ENCODE assay signal across 8 mouse cellular contexts in the genomic region with DNA sequence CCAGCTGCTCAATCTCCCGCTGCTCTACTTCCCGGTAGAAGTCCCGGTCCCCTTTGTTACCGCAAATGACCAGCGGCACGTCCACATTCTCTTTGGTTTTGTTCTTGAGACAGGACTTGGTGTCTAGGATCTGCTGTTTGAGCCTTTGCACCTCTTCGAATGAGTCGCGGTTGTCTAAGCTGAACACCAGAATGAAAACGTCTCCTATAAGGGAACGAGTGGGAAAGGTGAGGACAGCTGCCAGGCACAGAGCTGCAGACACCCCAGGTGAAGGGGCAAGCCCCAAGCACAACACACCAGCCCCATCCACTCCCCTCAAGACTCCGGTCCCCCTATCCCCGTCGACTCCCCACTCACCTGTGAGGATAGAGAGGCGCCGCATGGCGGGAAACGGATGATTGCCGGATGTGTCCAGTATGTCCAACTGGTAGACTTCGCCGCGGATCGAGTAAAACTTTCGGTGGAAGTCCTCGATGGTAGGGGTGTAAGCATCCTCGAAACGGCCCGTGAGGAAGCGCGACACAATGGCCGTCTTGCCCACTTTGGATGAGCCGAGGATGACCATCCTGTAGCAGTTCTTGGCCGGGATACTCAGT. TPM values are rescaled to one million over a fixed set of nuclear protein-coding genes. Genes with fewer than 3 reads are reported as not detected.
DNase-seq lines count a peak whose midpoint lies in the region; ATAC-seq and TF ChIP-seq lines count a peak whose summit lies in the region.

No protein-coding gene starts in this region.

- H3K27ac ChIP-seq in embryonic fibroblast, embryonic 13.5 days (ENCODE audit: insufficient read depth, low read length), result no peak overlapping the region
- H3K27ac ChIP-seq in hindbrain, embryonic 16.5 days (ENCODE audit: low read depth, low read length), result no peak overlapping the region
- no peak overlapping the region for H3K27ac ChIP-seq in lung, embryonic 15.5 days
- no peak overlapping the region for H3K27ac ChIP-seq in small intestine, adult 2 months (ENCODE audit: insufficient read depth, low read depth, low read length)

- H3K9ac ChIP-seq in hindbrain, embryonic 16.5 days (ENCODE audit: low read depth, low read length), result peak overlapping the region; percentile 55
- peak overlapping the region; percentile 49 for H3K9ac ChIP-seq in lung, embryonic 15.5 days

- peak overlapping the region; percentile 83 for H3K4me2 ChIP-seq in hindbrain, embryonic 16.5 days (ENCODE audit: low read length)
- peak overlapping the region; percentile 91 for H3K4me2 ChIP-seq in lung, embryonic 15.5 days

- ATAC-seq in activated CD4-positive, CD25-positive, alpha-beta regulatory T cell, adult 4 months, result peak; percentile 21
- ATAC-seq in hindbrain, embryonic 16.5 days, result 0 out of 2 replicates have a peak, but pooled peaks have one; percentile 21
- ATAC-seq in lung, embryonic 15.5 days (ENCODE audit: borderline replicate concordance, extremely low read depth, low FRiP score, low TSS enrichment), result no peak

- peak; percentile 20 to 37 for DNase-seq in left cerebral cortex, postnatal 25 days (ENCODE audit: low spot score in 2 of 2)
- DNase-seq in left cerebral cortex, adult 8-10 months (ENCODE audit: low spot score in 2 of 2), result no peak
- no peak for DNase-seq in right cerebral cortex, postnatal 36 days (ENCODE audit: low spot score in 2 of 2)

- peaks cover 3% of the 10 kb centered on the region; the same call in 1 of the 2 replicates for H3K4me1 ChIP-seq in embryonic fibroblast, embryonic 13.5 days (ENCODE audit: control insufficient read depth, insufficient read depth, low read length)
- peaks cover 22% of the 10 kb centered on the region for H3K4me1 ChIP-seq in hindbrain, embryonic 16.5 days (ENCODE audit: control insufficient read depth, insufficient read depth, low read depth, low read length)
- peaks cover 28% of the 10 kb centered on the region for H3K4me1 ChIP-seq in lung, embryonic 15.5 days
- peaks cover 15% of the 10 kb centered on the region for H3K4me1 ChIP-seq in small intestine, adult 2 months (ENCODE audit: control insufficient read depth, insufficient read depth, insufficient read length, low read length)

- 3% methylated on average over 33 of the region's 33 CpGs for WGBS in hindbrain, embryonic 16.5 days
- WGBS in lung, embryonic 15.5 days, result under 1% methylated on average over 33 of the region's 33 CpGs
- 1% methylated on average over 33 of the region's 33 CpGs for WGBS in small intestine, adult 2 months

- intact Hi-C loops in left cerebral cortex, postnatal 25 days (cut with DNase I), result loop anchor here (2.0 kb wide), 1 partner anchor 113 kb away; no protein-coding TSS in a partner anchor

- TF ChIP-seq POLR2A in embryonic fibroblast, embryonic 13.5 days (IDR thresholded peaks at IDR 0.05; ENCODE audit: low read depth, low read length), result no peak
- no peak for TF ChIP-seq POLR2A in small intestine, adult 2 months (IDR thresholded peaks at IDR 0.05; ENCODE audit: low read depth, low read length)

- H3K9me3 ChIP-seq in hindbrain, embryonic 16.5 days (ENCODE audit: control insufficient read depth, low read length), result no peaks in the 10 kb centered on the region
- no peaks in the 10 kb centered on the region for H3K9me3 ChIP-seq in lung, embryonic 15.5 days

- H3K4me3 ChIP-seq in embryonic fibroblast, embryonic 13.5 days (ENCODE audit: insufficient read depth, low read length), result peak overlapping the region; percentile 39
- peak overlapping the region; percentile 41 for H3K4me3 ChIP-seq in hindbrain, embryonic 16.5 days (ENCODE audit: low read length)
- peak overlapping the region; percentile 47 for H3K4me3 ChIP-seq in lung, embryonic 15.5 days
- H3K4me3 ChIP-seq in small intestine, adult 2 months (ENCODE audit: low read depth, low read length), result peak overlapping the region; percentile 69

- peaks cover 7% of the 10 kb centered on the region; the same call in 1 of the 2 replicates for H3K36me3 ChIP-seq in hindbrain, embryonic 16.5 days (ENCODE audit: control insufficient read depth, insufficient read depth, low read length)
- H3K36me3 ChIP-seq in lung, embryonic 15.5 days, result peaks cover 17% of the 10 kb centered on the region; the same call in 1 of the 2 replicates
- peaks cover 11% of the 10 kb centered on the region for H3K36me3 ChIP-seq in small intestine, adult 2 months (ENCODE audit: control insufficient read depth, insufficient read depth, low read length)

- no peak for TF ChIP-seq CTCF in embryonic fibroblast, embryonic 13.5 days (IDR thresholded peaks at IDR 0.05; ENCODE audit: borderline replicate concordance, insufficient read depth, low read length)
- no peak for TF ChIP-seq CTCF in small intestine, adult 2 months (IDR thresholded peaks at IDR 0.05; ENCODE audit: extremely low read depth, insufficient read length, insufficient replicate concordance, low read depth, low read length)

- H3K27me3 ChIP-seq in hindbrain, embryonic 16.5 days (replicated peaks; ENCODE audit: control insufficient read depth, insufficient read depth, low read length), result peaks cover 7% of the 10 kb centered on the region
- peaks cover 19% of the 10 kb centered on the region for H3K27me3 ChIP-seq in lung, embryonic 15.5 days
- H3K27me3 ChIP-seq in small intestine, adult 2 months (ENCODE audit: control insufficient read depth, insufficient read depth, low read length), result peaks cover 8% of the 10 kb centered on the region

RNA-seq across cellular contexts. Expression of a gene that starts 0.5 kb away (rescaled TPM):
- 10 to 100 TPM in 1 of 2 experiments, 1 to 10 TPM in 1; 9.3 to 12.1 TPM for total RNA-seq in left cerebral cortex, postnatal 25 days (2021)
- total RNA-seq in left cerebral cortex, adult 8-10 months (2022), result 10 to 100 TPM in 2 of 4 experiments, 1 to 10 TPM in 2; 5.3 to 10.5 (median 9.3) TPM
- under 1 TPM; 0.20 to 0.29 TPM for polyA plus RNA-seq in activated CD4-positive, CD25-positive, alpha-beta regulatory T cell, adult 4 months (2017; shearing (Covaris generic))
- not detected in 2 replicates for polyA plus RNA-seq in embryonic fibroblast, embryonic 13.5 days (2011; ENCODE audit: insufficient read length, low read depth, missing spikeins)
- 1.4 TPM in 2 replicates for polyA plus RNA-seq in hindbrain, embryonic 16.5 days (2015; fragmentation: Nextera tagmentation; extraction: Ambion mirVana)
- polyA plus RNA-seq in lung, embryonic 15.5 days (2015; fragmentation: Nextera tagmentation; extraction: Ambion mirVana), result 2.5 and 3.3 TPM in 2 replicates
- polyA plus RNA-seq in small intestine, adult 2 months (2012; rRNA removed), result 0.53 and 1.1 TPM in 2 replicates

RNA-seq across cellular contexts. Expression of a gene that starts 16.3 kb away (rescaled TPM):
- total RNA-seq in left cerebral cortex, postnatal 25 days (2021), result 10 to 100 TPM; 38.8 to 39.7 TPM
- 10 to 100 TPM; 40.9 to 45.4 (median 42.7) TPM for total RNA-seq in left cerebral cortex, adult 8-10 months (2022)
- 1 to 10 TPM; 7.0 to 7.9 TPM for polyA plus RNA-seq in activated CD4-positive, CD25-positive, alpha-beta regulatory T cell, adult 4 months (2017; shearing (Covaris generic))
- 15.0 and 18.1 TPM in 2 replicates for polyA plus RNA-seq in embryonic fibroblast, embryonic 13.5 days (2011; ENCODE audit: insufficient read length, low read depth, missing spikeins)
- polyA plus RNA-seq in hindbrain, embryonic 16.5 days (2015; fragmentation: Nextera tagmentation; extraction: Ambion mirVana), result 40.3 and 40.4 TPM in 2 replicates
- polyA plus RNA-seq in lung, embryonic 15.5 days (2015; fragmentation: Nextera tagmentation; extraction: Ambion mirVana), result 49.9 and 51.9 TPM in 2 replicates
- 13.5 and 19.7 TPM in 2 replicates for polyA plus RNA-seq in small intestine, adult 2 months (2012; rRNA removed)

Comparison
In these comparisons a context has a peak if more than half of its experiments do, and no peak if none do; other contexts are left out.
1. DNase-seq: peak in left cerebral cortex, postnatal 25 days (2 of 2); none in left cerebral cortex, adult 8-10 months (0 of 2) and right cerebral cortex, postnatal 36 days (0 of 2).
2. Peak in every context shown above with its lines, with median percentiles within 50 percentile points of each other: H3K4me3 ChIP-seq.